Mouse (Mus musculus) heart, postnatal 10 days (tissue): ENCODE measurements around the gene Anks6. TPM values are rescaled to one million over a fixed set of nuclear protein-coding genes. Genes with fewer than 3 reads are reported as not detected.
"Not testable (repeated sequence)": the region's sequence is repeated elsewhere in the genome, so short reads cannot be mapped to it uniquely, and the experiment has no call there.

Experiments used
- DNase-seq, 2 experiments: peaks; one replicate each; pipeline ENCODE4 v3.0.0; 2021
- intact Hi-C: fragments of 180-260 bp; cut with DNase I; formaldehyde crosslinking; loops from one replicate; pipeline ENCODE4 v1.15.1; 2025
- total RNA-seq, 2 experiments: library from RNA; stranded (reverse); gene quantifications; 2 replicates each; pipeline ENCODE4 v1.2.3; 2021

Anks6 gene
- total RNA-seq = 1 to 10 TPM; 5.0 to 6.5 TPM

DNA sequence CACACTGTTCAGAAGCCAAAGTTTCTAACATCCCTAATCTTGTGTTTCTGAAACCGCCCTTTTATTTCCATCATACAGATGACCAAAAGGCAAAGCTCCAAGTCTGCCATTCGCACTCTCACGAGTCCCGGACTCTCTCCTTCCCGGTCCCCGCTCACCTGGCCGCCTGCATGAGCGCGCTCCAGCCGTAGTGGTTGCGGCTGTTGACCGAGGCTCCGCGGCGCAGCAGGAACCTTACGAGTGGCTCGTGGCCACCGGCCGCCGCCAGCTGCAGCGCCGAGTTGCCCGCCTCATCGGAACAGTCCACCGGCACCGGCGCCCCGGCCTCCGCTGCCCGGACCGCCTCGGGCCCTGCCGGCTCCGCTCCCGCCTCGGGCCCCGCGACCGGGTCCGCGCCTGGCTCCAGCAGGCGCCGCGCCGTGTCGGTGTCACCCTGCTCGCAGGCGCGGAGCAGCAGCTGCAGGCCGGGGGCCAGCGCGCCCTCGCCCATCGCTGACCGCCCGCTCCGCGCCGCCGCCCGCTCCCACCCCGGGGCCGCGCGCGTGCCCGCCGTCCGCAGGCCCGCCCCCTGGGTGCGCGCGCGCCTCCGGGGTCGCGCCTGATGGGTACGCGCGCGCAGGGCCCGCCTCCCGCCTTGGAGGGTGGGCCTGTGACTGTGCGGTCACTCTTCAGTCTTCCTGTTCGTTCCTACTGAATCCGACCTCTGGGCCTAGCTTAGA lies at the start of gene Anks6:
Gene Anks6 (minus strand): TSS at position 637 of the 719 bp plus-strand sequence.
- intact Hi-C loops = loop anchor here (5.0 kb wide), 1 partner anchor 295 kb away; the partner anchor contains the start of gene Tgfbr1
- peak; percentile 81 to 84 for DNase-seq

DNA sequence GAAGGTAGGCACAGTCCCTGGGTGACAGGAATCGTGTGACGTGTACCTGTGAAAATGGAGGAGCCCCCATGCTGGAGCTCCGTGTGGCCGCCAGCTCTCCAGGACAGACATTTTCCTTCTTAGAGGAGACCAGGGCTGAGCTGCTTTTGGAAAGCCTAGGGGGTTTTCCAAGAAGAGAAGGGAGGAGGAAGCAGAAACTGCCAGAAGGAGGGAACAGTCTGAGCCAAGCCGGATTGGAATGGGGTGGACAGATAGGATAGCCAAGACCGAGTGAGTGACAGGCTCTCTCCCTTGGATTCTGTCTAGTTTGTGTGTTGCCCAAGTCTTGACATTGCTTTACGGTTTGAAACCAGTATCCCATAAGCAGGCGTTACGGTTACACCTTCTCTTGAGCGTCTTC lies 46.3 kb upstream of the Anks6 start:
- DNase-seq = peak; percentile 31 to 45
- intact Hi-C loops = no loop called here

DNA sequence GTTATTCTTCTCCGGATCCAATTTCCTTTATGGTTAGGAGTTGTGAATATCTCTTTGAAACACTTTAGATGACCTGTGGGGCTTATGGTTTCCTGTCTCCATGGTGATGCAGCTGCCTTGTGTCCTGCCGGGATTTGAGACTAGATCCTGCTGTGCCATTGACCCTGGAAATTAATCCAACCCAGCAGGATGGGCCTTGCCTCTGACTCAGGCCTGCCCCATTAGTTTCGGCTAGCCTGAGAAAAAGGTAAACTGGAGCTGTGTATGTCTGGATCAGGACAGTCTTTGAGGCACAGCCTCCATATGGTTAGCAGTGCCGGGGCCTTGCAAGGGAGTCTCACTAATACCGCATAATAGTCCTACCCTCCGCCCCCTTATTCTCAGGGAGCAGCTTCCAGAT lies 36.4 kb upstream of the Anks6 start:
- DNase-seq = no peak
- intact Hi-C loops = no loop called here

DNA sequence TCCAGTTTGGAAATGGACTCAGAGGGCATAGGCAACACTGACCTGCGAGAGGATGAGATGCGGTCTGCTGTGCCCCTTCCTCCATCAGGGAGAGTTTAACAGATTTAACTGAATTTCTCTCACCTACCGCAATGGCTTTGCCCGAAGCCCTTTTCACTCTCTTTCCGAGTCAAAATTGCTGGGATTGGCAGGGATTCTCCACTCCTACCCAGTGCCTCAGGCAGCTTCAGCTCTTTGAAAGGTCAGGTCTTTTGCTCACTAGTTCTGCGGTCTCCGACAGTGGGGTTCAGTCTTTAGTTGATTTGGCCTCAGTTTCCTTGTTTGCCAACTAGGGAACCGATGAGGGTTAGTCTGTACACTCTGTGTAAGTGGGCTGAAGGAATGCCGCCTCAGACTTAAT lies 35.9 kb upstream of the Anks6 start:
- intact Hi-C loops = no loop called here
- DNase-seq = no peak

DNA sequence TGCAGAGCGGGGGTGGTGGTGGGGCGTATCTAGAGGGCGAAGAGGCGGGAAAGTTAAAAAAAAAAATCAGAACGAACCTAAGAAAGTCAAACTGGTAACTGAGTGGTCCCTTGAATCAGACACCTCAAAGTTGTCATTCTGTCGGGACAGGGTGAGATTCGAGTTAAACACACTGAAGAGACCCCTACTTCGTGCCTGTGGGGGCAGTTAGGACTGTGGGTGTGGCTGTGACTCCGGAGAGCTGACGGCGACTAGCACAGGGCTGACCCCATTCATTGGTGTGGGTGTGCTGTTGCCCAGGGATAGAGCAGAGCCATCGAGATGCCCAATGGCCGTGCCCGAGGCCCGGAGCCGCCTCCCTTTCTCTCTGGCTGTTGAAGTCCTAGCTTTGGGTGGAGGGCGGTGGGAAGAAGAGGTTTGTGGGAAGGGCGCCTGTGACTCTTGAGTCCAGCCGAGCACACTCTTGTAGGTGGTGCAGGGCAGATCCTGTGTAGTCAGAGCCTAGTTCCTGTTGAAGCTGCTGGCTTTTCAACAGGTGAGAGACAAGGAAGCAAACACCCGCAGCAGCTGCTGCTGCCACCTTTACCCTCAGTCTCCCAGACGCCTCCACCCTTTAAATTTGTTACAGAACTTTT lies 35.3 kb upstream of the Anks6 start:
- intact Hi-C loops = no loop called here
- no peak for DNase-seq

DNA sequence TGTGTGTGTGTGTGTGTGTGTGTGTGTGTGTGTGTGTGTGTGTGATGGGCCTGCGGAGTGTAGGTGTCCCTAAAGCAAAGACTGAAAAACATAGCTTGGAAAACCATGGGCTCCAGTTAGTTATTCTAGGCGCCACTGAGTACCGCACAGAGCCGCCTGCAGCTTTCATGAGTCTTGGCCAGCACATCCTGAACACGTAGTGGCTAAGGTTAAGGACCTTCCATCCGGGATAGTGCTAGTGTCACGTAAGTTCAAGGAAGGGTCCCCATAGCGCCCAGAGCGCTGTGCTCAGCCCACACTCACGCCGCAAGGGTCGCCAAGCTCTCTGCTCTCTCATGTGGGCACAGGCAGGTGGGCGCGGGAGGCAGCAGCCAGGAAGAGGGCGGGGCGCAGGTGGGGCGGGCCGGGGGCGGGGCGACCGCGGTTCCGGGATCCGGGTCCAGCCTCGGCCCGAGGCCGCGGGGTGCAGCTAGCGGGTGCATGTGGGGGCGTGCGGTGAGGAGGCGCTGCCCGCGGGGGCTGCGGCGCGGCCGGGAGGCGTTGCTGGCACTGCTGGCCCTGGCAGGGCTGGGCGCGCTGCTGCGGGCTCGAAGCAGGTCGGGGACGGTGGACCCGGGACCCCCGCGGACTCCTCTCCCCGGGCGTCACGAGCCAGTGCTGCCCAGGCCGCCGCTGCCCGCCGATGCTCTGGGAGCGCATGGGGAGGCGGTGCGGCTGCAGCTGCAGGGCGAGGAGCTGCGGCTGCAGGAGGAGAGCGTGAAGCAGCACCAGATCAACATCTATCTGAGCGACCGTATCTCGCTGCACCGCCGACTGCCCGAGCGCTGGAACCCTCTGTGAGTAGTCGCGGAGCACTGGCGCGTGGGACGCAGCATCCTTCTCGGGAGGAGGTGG lies 34.5 kb upstream of the Anks6 start, which contains the start of gene Galnt12:
Gene Galnt12 (plus strand): TSS at position 417 of the 894 bp plus-strand sequence.
- DNase-seq = peak in 1 of 2 experiments; percentile 30
- intact Hi-C loops = no loop called here

DNA sequence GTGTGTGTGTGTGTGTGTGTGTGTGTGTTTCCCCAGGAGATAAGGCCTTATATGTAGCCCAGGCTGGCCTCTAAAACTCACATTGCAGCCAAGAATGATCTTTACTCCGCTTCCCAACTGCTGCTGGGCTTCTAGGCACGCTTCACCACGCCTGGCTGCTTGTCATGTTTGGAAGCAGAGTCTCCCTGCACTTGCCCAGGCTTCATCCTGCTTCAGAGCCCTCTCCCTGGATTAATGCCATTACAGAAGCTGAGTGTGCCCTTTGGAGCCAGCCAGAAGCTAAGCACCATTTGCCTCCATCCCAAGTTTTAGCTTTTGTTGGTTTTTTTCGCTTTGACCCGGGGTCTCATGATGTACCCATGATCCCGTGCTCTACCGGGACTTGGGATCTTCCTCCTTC lies 31.4 kb upstream of the Anks6 start:
- intact Hi-C loops = no loop called here
- DNase-seq = no peak

DNA sequence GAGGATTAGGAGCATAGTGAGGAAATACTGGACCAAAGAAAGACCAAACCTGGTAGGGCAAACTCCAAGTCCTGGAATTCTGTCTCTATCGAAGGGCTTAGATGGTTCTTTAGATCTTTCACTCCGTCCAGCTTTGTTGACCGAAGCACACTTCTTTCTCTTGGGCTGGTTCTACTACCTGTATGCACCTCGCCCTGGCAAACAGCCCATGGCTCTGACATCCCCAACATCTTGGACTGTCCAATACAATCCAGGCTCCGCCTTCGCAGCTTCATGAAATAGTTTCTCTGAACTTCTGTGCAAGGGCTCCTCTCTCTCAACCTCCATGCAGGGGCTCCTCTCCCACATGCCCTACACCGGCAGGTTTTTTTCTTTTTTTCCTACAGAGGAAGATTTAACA lies 26.6 kb upstream of the Anks6 start:
- intact Hi-C loops = no loop called here
- no peak for DNase-seq

DNA sequence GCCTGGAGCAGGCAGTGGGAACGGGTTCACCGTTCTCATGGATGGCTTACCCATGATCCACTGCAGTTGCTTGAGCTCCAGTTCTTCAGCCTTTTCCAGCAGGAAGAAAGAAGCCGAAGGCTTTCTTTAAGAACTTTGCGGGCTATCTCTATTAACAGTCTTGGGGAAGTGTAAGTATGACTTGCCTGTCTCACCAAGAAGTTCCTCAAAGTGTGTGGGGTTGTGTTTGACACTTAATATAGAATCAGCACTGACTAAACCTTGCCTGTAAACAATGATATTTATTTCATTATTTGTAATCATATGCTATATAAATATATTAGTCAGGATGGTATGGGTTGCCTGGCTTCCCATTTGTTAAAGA lies 23.4 kb upstream of the Anks6 start:
- no peak for DNase-seq
- intact Hi-C loops = no loop called here

DNA sequence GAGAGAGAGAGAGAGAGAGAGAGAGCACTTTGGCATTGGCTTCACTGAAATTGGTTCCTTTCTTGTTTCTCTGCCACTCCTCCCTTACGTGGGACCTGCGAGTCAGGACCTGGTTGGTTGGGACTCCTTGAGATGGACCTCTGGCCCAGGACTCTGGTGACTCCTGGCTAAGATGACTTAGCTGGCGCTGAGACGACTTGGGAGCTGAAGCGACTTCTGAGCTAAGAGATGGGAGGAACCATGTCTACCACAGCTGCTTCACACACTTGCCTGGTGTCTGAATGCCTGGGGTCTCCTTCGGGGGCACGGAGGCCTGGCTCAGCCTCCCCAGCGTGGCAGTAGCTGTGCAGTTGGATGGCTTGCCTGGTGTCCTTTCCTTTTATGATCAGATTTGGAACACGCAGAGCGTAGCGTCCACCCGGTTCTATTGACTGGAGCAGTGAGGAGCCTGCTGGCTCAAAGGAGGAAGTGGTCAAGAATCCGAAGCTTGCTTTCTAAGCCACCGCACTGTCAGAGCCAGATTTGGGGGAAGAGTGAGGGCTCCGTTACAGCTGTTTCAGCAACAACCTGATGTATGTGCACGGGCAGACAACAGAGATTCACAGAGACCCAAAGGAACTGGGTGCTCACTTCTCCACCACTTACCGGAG lies 22.9 kb upstream of the Anks6 start:
- intact Hi-C loops = no loop called here
- no peak for DNase-seq

DNA sequence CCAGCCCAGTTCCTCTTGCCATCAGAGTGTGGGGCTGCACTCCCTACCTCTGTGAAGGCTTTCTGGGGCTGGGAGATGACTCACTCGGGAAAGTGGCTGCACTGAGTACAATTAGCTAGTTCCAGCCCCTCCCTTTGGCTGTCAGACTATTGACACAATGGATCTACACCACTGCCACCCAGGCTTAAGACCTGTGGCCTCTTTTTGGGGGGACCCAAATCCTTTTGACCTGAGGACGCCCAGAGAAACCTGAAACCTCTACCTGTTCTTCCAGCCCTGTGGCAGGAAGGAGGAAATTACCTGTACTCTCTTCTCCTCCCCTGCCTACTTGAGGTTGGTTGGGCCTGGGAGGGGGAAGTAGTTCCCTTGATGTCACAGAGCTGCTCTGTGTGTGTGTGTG lies 17.8 kb upstream of the Anks6 start:
- no peak for DNase-seq
- intact Hi-C loops = no loop called here

DNA sequence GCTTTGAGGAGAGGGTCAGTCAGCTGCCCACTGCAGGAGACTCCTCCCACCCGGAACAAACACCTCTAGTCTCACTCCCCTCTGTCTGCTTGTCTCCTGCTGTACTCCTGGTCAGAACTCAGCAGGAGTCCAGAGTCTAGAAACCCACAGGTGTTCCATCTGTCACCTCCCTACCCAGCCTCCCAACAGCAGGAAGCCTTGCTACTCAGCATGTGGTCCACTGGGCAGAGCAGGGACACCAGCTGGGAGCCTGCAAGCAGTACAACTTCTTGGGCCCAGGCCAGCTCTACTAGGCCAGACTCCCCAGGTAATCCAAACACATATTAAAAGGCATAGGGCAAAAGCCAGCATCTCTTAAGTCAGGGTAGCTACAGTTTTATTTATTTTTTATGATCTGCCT lies 3.7 kb upstream of the Anks6 start:
- intact Hi-C loops = no loop called here
- DNase-seq = no peak

DNA sequence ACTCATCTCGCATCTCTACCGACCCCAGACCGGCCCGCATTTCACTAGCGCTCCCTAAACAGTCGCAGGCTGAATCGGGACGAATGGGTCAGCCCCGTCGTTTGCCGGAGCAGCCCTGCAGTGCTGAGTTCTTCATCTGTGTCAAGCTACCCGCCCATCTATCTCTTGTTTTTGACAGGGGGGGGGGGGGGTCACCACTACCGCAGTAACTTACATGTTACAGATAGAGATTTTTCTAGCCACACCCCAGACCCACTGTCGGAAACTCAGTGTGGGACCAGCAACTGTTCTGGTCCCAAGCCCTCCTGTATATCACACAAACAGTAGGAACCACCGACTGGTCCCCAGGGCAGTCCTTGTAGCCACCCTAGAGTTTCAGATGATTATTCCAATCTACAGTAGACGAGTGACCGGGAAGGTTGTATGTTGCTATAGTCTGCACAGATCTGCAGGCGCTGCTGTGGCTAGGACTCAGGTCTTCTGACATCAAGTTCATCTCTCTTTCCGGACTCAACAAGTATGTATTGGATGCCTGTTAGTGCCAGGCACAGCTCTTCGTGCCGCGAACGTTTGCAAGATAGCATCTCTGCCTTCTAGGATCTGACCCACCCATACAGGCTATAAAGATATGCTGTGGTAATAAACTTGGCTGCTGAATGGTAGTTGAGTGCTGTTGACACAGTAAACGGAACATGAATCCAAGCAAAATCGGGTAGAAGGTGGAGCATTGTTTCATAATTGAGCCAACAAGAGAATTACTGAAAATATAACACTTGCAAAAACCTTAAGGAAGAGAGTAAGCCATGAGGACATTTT lies 491 bp upstream of the Anks6 start:
- intact Hi-C loops = loop anchor here (5.0 kb wide), 1 partner anchor 295 kb away; the partner anchor contains the start of gene Tgfbr1
- DNase-seq = no peak

DNA sequence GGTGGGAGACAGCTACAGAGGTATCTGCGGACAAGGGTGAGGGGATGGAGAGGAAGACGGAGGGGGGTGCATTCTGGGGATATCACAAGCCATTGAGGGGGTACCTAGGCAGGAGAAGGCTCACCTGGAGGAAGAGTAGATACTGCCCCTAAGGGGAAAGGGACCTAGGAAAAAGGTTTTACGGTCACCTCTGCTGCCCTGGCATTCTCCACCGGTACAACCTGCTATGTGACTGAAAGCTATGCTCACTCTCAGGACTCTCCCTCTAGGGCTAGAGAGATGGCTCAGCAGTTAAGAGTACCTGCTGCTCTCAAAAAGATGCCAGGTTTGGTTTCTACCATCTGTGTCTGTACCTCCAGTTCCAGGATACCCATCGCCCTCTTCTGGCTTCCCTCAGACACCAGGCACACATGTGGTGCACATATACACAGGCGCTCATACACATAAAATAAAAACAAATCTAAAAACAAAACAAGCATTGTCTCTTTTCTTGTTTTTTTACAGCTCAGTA lies 1.6 kb downstream of the Anks6 start:
- DNase-seq = no peak
- intact Hi-C loops = loop anchor here (5.0 kb wide), 1 partner anchor 297 kb away; the partner anchor contains the start of gene Tgfbr1

DNA sequence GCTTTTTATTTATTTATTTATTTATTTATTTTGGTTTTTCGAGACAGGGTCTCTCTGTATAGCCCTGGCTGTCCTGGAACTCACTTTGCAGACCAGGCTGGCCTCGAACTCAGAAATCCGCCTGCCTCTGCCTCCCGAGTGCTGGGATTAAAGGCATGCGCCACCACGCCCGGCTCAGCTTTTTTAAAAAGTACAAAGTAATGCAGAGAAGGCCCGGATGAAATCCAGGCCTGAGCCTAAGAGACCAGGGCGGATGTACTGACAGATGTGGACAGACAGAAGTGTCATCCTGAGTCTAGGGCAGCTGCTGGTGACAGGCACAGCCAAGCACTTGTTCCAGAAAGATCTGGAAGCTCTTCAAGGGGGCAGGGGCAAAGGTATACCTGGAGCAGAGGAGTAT lies 2.1 kb downstream of the Anks6 start:
- not testable (repeated sequence) for DNase-seq
- intact Hi-C loops = loop anchor here (5.0 kb wide), 1 partner anchor 297 kb away; the partner anchor contains the start of gene Tgfbr1

DNA sequence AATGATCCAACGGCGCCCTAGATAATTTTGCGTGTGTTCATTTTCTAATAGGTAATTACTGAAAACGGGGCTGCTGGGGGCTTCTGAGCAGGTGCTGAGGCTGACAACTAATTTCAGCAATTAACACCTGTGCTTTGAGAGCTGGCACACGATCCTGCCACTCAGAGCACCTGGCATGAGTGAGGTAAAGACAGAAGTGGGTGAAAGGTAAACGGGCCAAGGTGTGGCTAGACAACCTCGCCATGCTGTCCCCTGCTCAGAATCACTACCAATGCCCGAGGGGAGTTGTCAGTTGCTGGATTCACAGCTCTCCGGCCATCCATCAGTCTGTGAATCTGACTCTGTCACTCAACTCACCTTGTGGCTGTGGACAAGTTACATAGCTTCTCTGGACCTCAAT lies 5.3 kb downstream of the Anks6 start:
- no peak for DNase-seq
- intact Hi-C loops = no loop called here

DNA sequence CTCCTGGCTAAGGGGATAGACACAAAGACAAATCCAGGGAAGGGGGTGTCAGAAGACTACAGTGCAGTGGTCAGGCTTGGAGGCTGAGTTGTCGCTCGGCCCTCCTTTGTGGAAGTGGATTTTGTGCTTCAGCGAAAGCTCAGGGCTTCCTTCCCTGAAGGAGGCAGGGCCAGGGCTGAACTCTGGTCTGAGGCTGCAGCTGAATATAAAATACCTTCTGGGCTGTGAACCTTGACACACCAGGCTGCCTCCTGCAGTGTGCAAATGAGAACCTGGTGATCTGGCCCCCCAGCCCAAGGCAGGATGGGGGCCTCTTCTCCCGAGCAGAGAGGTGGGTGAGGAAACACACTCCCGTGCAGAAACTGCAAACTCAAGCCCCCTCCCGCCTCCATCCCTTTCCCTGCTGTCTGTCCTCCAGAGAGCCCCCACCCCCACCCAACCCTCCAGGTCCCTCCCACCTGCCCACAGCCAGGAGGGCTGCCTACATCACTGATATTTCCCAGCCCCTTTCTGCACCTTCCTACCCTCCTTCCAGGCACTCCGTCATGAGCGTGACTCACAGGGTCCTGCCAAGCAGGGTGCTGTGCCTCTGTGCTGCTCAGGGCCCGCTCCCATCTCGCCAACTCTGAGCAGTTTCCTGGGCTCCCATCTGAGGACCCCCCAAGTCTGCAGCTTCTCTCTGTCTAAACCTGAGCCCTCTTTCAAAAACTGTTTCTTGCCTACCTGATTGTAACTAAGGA lies 6.4 kb downstream of the Anks6 start:
- intact Hi-C loops = no loop called here
- no peak for DNase-seq

DNA sequence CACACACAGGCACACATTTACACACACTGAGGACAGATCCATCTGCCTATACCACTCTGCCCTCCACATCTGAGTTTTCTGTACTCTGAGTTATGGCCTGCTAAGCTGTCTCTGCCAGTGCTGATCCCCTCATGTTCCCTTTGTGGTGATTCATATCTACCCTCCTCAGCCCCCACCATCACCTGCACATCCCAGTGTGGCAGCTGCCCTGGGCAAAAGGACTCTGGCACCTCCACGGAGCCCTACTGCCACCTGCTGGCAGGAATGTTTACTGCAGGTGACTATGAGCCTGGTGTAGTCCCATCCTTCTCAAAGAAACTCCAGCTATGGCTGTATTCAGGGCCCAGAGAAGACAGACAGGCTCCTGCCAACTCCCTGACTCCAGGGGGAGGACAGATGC lies 7.1 kb downstream of the Anks6 start:
- DNase-seq = peak; percentile 88 to 93
- intact Hi-C loops = no loop called here

DNA sequence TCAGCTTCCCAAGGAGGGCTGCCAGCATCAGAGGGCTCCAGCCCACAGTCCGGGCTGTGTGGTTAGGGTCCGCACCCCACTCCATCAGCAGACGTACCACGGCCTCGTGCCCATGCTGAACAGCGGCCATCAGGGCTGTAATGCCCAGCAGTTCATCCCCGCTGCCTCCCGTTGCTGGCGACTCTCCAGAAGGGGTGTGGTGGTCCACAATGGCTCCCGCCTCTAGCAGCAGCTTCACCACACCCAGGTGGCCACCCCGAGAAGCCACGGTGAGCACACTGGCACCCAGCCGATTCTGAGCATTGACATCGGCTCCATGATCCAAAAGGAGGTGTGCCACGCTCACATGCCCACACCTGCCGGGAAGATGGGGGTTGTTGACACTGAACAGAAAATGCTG lies 8.0 kb downstream of the Anks6 start:
- intact Hi-C loops = no loop called here
- no peak for DNase-seq
